Comparison of ENCODE assay signal across 20 mouse cellular contexts in the genomic region with DNA sequence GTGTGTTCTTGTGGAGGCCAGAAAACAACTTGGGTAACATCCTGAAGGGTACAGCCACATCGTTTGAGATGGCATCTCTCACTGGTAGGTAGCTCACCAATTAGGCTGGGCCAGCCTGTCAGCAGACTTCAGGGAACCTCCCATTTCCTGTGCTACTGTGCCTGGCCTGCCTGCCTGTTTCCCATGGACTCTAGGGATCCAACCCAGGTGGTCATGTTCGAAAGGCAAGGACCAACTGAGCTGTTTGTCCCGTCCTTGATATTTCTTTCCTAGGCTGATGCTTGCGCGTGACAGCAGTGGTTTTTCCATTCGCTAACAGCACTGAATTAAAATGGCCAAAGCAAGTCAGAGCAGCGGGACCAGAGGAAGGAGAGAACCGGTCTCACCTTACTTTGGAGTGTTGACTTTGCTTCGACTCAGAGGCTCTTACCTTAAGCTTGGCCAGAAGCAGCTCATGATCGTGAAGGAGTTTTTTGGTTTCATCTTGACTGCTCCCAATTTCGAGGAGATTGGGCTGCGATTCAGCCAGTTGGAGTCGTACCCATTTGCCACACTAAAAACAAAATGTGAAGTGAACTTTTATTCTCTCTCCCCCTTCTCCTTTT. TPM values are rescaled to one million over a fixed set of nuclear protein-coding genes. Genes with fewer than 3 reads are reported as not detected.
DNase-seq lines count a peak whose midpoint lies in the region; ATAC-seq and TF ChIP-seq lines count a peak whose summit lies in the region.
"Had no signal": no experiment of that assay in that cellular context is flagged by ENCODE, and none has a peak within 500 bp of the region (broad histone marks: within the 10 kb centered on the region; RNA-seq: fewer than 3 reads in every experiment).

No protein-coding gene starts in this region.

- H3K27me3 ChIP-seq in heart, embryonic 11.5 days (ENCODE audit: control insufficient read depth, insufficient read depth, low read length): no peaks in the 10 kb centered on the region
- no peaks in the 10 kb centered on the region; the same call in 1 of the 2 replicates for H3K27me3 ChIP-seq in limb, embryonic 13.5 days
- H3K27me3 ChIP-seq in limb, embryonic 10.5 days (ENCODE audit: low read depth, poor library complexity, severe bottlenecking): no peaks in the 10 kb centered on the region
- no peaks in the 10 kb centered on the region for H3K27me3 ChIP-seq in lung, postnatal 0 days (replicated peaks; ENCODE audit: insufficient read depth, low read length)
- H3K27me3 ChIP-seq: forebrain, embryonic 13.5 days; limb, embryonic 15.5 days had no signal

- H3K27ac ChIP-seq in heart, embryonic 11.5 days (ENCODE audit: low read depth, low read length): peak overlapping the region; percentile 92
- H3K27ac ChIP-seq in limb, embryonic 13.5 days: no peak overlapping the region
- no peak overlapping the region for H3K27ac ChIP-seq in limb, embryonic 10.5 days
- peak overlapping the region; percentile 2; the same call in 1 of the 2 replicates for H3K27ac ChIP-seq in cortical plate, adult 2 months (ENCODE audit: insufficient read depth, low read length)
- H3K27ac ChIP-seq in lung, postnatal 0 days (ENCODE audit: low read length): peak overlapping the region; percentile 91
- H3K27ac ChIP-seq: embryonic facial prominence, embryonic 10.5 days; forebrain, embryonic 13.5 days; limb, embryonic 15.5 days; macrophage; midbrain, embryonic 12.5 days had no signal

- peak overlapping the region; percentile 80 for H3K9ac ChIP-seq in heart, embryonic 11.5 days (ENCODE audit: low read depth, low read length)
- no peak overlapping the region for H3K9ac ChIP-seq in limb, embryonic 13.5 days
- no peak overlapping the region for H3K9ac ChIP-seq in lung, postnatal 0 days (replicated peaks; ENCODE audit: low read depth)
- H3K9ac ChIP-seq: forebrain, embryonic 13.5 days; limb, embryonic 15.5 days; midbrain, embryonic 12.5 days had no signal

- DNase-seq in heart, adult 8-10 months (ENCODE audit: low spot score): no peak
- DNase-seq in limb, embryonic 10.5 days (ENCODE audit: low spot score): no peak
- DNase-seq in lung, postnatal 0 days (ENCODE audit: low spot score): peak; percentile 77
- no peak for DNase-seq in adrenal gland, postnatal 4 days (ENCODE audit: low spot score in 2 of 2)
- no peak for DNase-seq in testis, postnatal 14 days (ENCODE audit: low spot score)
- DNase-seq: adrenal gland, postnatal 10 days; cerebellum, adult 11-12 months; cerebellum, postnatal 25 days; gastrocnemius, postnatal 25 days; layer of hippocampus, adult 9-11 months; thymus, postnatal 4 days had no signal

- no peak for ATAC-seq in heart, embryonic 11.5 days (replicated peaks; ENCODE audit: insufficient number of reproducible peaks, low FRiP score, low TSS enrichment)
- ATAC-seq in limb, embryonic 13.5 days (ENCODE audit: low FRiP score, low read depth): no peak
- peak; percentile 39; the same call in 1 of the 2 replicates for ATAC-seq in lung, postnatal 0 days
- ATAC-seq: forebrain, embryonic 13.5 days had no signal

- no peaks in the 10 kb centered on the region; the same call in 1 of the 2 replicates for H3K36me3 ChIP-seq in heart, embryonic 11.5 days (ENCODE audit: control insufficient read depth, insufficient read depth, low read length)
- H3K36me3 ChIP-seq in limb, embryonic 13.5 days: no peaks in the 10 kb centered on the region
- H3K36me3 ChIP-seq in limb, embryonic 10.5 days: no peaks in the 10 kb centered on the region
- no peaks in the 10 kb centered on the region for H3K36me3 ChIP-seq in lung, postnatal 0 days (ENCODE audit: insufficient read depth, low read length)
- H3K36me3 ChIP-seq: embryonic facial prominence, embryonic 10.5 days; limb, embryonic 15.5 days; midbrain, embryonic 12.5 days had no signal

- TF ChIP-seq POLR2A in cortical plate, adult 2 months (IDR thresholded peaks at IDR 0.05; ENCODE audit: extremely low read depth, insufficient read depth, low read length): no peak

- peak overlapping the region; percentile 77 for H3K4me2 ChIP-seq in heart, embryonic 11.5 days
- 0 out of 2 replicates have a peak overlapping the region, but pooled peaks have one; percentile 9 for H3K4me2 ChIP-seq in limb, embryonic 13.5 days (replicated peaks)
- H3K4me2 ChIP-seq in lung, postnatal 0 days (replicated peaks; ENCODE audit: low read depth, low read length): peak overlapping the region; percentile 82
- H3K4me2 ChIP-seq: forebrain, embryonic 13.5 days; limb, embryonic 15.5 days; midbrain, embryonic 12.5 days had no signal

- peak overlapping the region; percentile 65 for H3K4me3 ChIP-seq in heart, embryonic 11.5 days (ENCODE audit: low read depth, low read length)
- H3K4me3 ChIP-seq in limb, embryonic 13.5 days: no peak overlapping the region
- no peak overlapping the region for H3K4me3 ChIP-seq in limb, embryonic 10.5 days
- H3K4me3 ChIP-seq in cortical plate, adult 2 months (ENCODE audit: insufficient read depth, low read length): 0 out of 2 replicates have a peak overlapping the region, but pooled peaks have one; percentile 5
- no peak overlapping the region for H3K4me3 ChIP-seq in lung, postnatal 0 days (ENCODE audit: low read depth, low read length)
- H3K4me3 ChIP-seq: embryonic facial prominence, embryonic 10.5 days; forebrain, embryonic 13.5 days; limb, embryonic 15.5 days; midbrain, embryonic 12.5 days had no signal

- no peaks in the 10 kb centered on the region for H3K9me3 ChIP-seq in heart, embryonic 11.5 days (replicated peaks; ENCODE audit: control insufficient read depth, low read length)
- H3K9me3 ChIP-seq in limb, embryonic 13.5 days: no peaks in the 10 kb centered on the region
- no peaks in the 10 kb centered on the region for H3K9me3 ChIP-seq in limb, embryonic 10.5 days (replicated peaks)
- no peaks in the 10 kb centered on the region for H3K9me3 ChIP-seq in lung, postnatal 0 days (ENCODE audit: low read length)
- H3K9me3 ChIP-seq: embryonic facial prominence, embryonic 10.5 days; forebrain, embryonic 13.5 days; limb, embryonic 15.5 days; midbrain, embryonic 12.5 days had no signal

- WGBS in heart, embryonic 11.5 days (ENCODE audit: insufficient replicate concordance): 71% methylated on average over 13 of the region's 13 CpGs
- WGBS in limb, embryonic 13.5 days: 81% methylated on average over 13 of the region's 13 CpGs
- WGBS in limb, embryonic 10.5 days: 88% methylated on average over 13 of the region's 13 CpGs
- WGBS in lung, postnatal 0 days: 57% methylated on average over 13 of the region's 13 CpGs

- TF ChIP-seq CTCF in cortical plate, adult 2 months (IDR thresholded peaks at IDR 0.05; ENCODE audit: extremely low read depth, insufficient read depth, low read length): no peak
- TF ChIP-seq CTCF in lung, postnatal 0 days (IDR thresholded peaks at IDR 0.05): no peak

- H3K4me1 ChIP-seq in heart, embryonic 11.5 days (ENCODE audit: control insufficient read depth, insufficient read depth, low read length): peaks cover 35% of the 10 kb centered on the region
- peaks cover 27% of the 10 kb centered on the region for H3K4me1 ChIP-seq in limb, embryonic 13.5 days
- H3K4me1 ChIP-seq in limb, embryonic 10.5 days: peaks cover 33% of the 10 kb centered on the region
- H3K4me1 ChIP-seq in cortical plate, adult 2 months (ENCODE audit: control insufficient read depth, insufficient read depth, low read length): no peaks in the 10 kb centered on the region
- H3K4me1 ChIP-seq in lung, postnatal 0 days (ENCODE audit: insufficient read depth, low read depth, low read length): peaks cover 6% of the 10 kb centered on the region

- no peak for TF ChIP-seq EP300 in lung, postnatal 0 days (IDR thresholded peaks at IDR 0.05)

RNA-seq across cellular contexts. Expression of a gene that starts 2.3 kb away (rescaled TPM):
- polyA plus RNA-seq in heart, embryonic 11.5 days (2014; fragmentation: Nextera tagmentation; extraction: Ambion mirVana): 163 and 234 TPM in 2 replicates
- 100 to 1,000 TPM; 169 to 239 (median 208) TPM for total RNA-seq in heart, adult 8-10 months (2022)
- polyA plus RNA-seq in limb, embryonic 13.5 days (2015; fragmentation: Nextera tagmentation; extraction: Ambion mirVana): 18.4 and 19.7 TPM in 2 replicates
- 2.1 and 4.4 TPM in 2 replicates for polyA plus RNA-seq in limb, embryonic 10.5 days (2016; fragmentation: Nextera tagmentation; extraction: Ambion mirVana)
- 11.2 and 12.6 TPM in 2 replicates for polyA plus RNA-seq in cortical plate, adult 2 months (2012; rRNA removed)
- 31.9 and 37.0 TPM in 2 replicates for polyA plus RNA-seq in lung, postnatal 0 days (2015; fragmentation: Nextera tagmentation; extraction: Ambion mirVana)
- 10 to 100 TPM; 19.3 to 21.7 TPM for total RNA-seq in adrenal gland, postnatal 4 days (2021)
- total RNA-seq: neutrophil, adult 5-6 weeks had no signal

Comparison
In these comparisons a context has a peak if more than half of its experiments do, and no peak if none do; other contexts are left out.
1. H3K27ac ChIP-seq: peak in heart, embryonic 11.5 days (single experiment), cortical plate, adult 2 months (single experiment) and lung, postnatal 0 days (single experiment); none in limb, embryonic 13.5 days (single experiment) and limb, embryonic 10.5 days (single experiment).
2. H3K4me2 ChIP-seq: peak in every context shown above with its lines; median percentile 82 in lung, postnatal 0 days; 77 in heart, embryonic 11.5 days; 9 in limb, embryonic 13.5 days.
3. H3K4me3 ChIP-seq: peak in heart, embryonic 11.5 days (single experiment) and cortical plate, adult 2 months (single experiment); none in limb, embryonic 13.5 days (single experiment), limb, embryonic 10.5 days (single experiment) and lung, postnatal 0 days (single experiment).